Mouse (Mus musculus) spleen, adult 2 months (tissue): ENCODE measurements around the gene Vmn1r4.

Source experiments
- CTCF ChIP-seq: fragments of 200-500 bp; IDR thresholded peaks from 2 replicates; pipeline ENCODE4 v1.5.1; 2011; ENCODE audit warnings: mild to moderate bottlenecking, inconsistent platforms; ENCODE audit not compliant: insufficient read depth, insufficient read length, insufficient replicate concordance; ENCODE audit errors: extremely low read depth
- POLR2A ChIP-seq: fragments of 200-500 bp; IDR thresholded peaks from 2 replicates; pipeline ENCODE4 v1.6.1; 2011; ENCODE audit warnings: low read depth, low read length, inconsistent platforms

DNA sequence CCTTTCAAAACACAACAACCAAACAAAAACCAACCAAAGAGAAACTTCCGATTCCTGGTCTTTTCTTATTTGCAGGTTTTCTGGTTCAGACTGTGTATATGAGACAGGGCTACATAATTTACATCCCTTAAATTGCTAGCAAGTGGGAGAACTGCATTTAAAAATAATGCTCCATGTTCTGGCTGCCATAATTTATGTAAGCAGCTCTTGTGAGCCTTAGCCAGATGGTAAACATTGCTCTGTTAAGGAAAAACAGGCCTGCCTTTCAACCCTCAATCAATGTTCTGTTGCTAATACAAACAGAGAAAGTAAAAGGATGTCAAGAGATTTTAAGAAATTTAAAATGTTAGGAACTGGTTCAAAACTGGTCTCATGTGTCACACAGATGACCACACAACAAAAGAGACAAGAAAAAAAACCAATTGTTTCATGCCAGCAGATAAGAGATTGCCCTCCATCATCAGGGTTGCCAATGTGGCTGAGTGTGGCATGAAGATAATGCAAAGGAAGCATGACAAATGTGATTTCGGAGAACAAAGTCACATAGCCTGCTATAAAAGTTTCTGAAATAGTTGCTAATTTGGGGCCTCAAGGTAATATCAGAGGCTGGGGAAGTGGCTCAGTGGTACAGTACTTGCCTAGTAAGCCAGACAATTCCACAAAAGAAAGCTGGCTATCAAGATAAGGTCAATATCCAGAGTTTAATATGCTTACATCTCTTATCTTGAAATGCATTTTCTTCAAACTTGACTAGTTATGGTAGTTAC lies 10.5 kb upstream of the Vmn1r4 start:
- no peak for TF ChIP-seq CTCF
- TF ChIP-seq POLR2A = no peak
